Mouse (Mus musculus): ENCODE data around the gene Phldb1.

- TF ChIP-seq POLR2A (IDR thresholded peaks at IDR 0.05; ENCODE audit: low read depth, low read length) (no peak), CTCF (IDR thresholded peaks at IDR 0.05; ENCODE audit: extremely low read depth, insufficient read length, insufficient replicate concordance, low read depth, low read length) (no peak)
These were observed 12.4 kb downstream of the Phldb1 start for GRCm38 (mm10) chr9:44722575-44722974.

All from small intestine, adult 2 months (tissue).